Mouse (Mus musculus) adrenal gland, postnatal 25 days (tissue): ENCODE results near the gene Sppl3. TPM values are rescaled to one million over a fixed set of nuclear protein-coding genes. Genes with fewer than 3 reads are reported as not detected.
A peak's percentile ranks its signal among the peaks of the same experiment; 100 is the strongest.

ENCODE experiments used
- DNase-seq: peaks from one replicate; pipeline ENCODE4 v3.0.0; 2021; ENCODE audit warnings: mixed read lengths
- total RNA-seq: library from RNA; stranded (reverse); gene quantifications from 2 replicates; pipeline ENCODE4 v1.2.3, GENCODE M21; 2021

Sppl3 gene
- total RNA-seq, 1 experiment from 2014 or later, result 59.0 TPM

- DNase-seq, result no peak
These were observed 115.8 kb downstream of the Sppl3 start for GRCm38 (mm10) chr5:115126578-115127312.

- no peak for DNase-seq
These were observed 116.7 kb downstream of the Sppl3 start for GRCm38 (mm10) chr5:115127421-115128179.

GRCm38 (mm10) chr5:115129328-115129727 lies 118.4 kb downstream of the Sppl3 start:
- no peak for DNase-seq

- no peak for DNase-seq
These were observed 121.5 kb downstream of the Sppl3 start for GRCm38 (mm10) chr5:115132465-115132864.

GRCm38 (mm10) chr5:115133358-115134066 lies 122.6 kb downstream of the Sppl3 start:
- DNase-seq, result no peak

- DNase-seq, result peak; percentile 90
These were observed 123.6 kb downstream of the Sppl3 start, which contains the start of gene Unc119b for GRCm38 (mm10) chr5:115134234-115135165. Gene Unc119b, minus strand, starts transcription at chr5:115134975.

- no peak for DNase-seq
These were observed 128.2 kb downstream of the Sppl3 start for GRCm38 (mm10) chr5:115139124-115139523.

- no peak for DNase-seq
These were observed 129.8 kb downstream of the Sppl3 start for GRCm38 (mm10) chr5:115140726-115141125.

- no peak for DNase-seq
These were observed 131.3 kb downstream of the Sppl3 start for GRCm38 (mm10) chr5:115142166-115142697.

GRCm38 (mm10) chr5:115143552-115143951 lies 132.6 kb downstream of the Sppl3 start:
- DNase-seq, result no peak

- DNase-seq, result no peak
These were observed 133.5 kb downstream of the Sppl3 start for GRCm38 (mm10) chr5:115144471-115144870.

GRCm38 (mm10) chr5:115145253-115145968 lies 134.5 kb downstream of the Sppl3 start:
- no peak for DNase-seq

- no peak for DNase-seq
These were observed 135.2 kb downstream of the Sppl3 start for GRCm38 (mm10) chr5:115145976-115146746.

GRCm38 (mm10) chr5:115146747-115147130 lies 135.8 kb downstream of the Sppl3 start:
- no peak for DNase-seq

- no peak for DNase-seq
These were observed 136.5 kb downstream of the Sppl3 start for GRCm38 (mm10) chr5:115147388-115147787.

- DNase-seq, result no peak
These were observed 137.4 kb downstream of the Sppl3 start for GRCm38 (mm10) chr5:115148378-115148777.
